In the genomic region with DNA sequence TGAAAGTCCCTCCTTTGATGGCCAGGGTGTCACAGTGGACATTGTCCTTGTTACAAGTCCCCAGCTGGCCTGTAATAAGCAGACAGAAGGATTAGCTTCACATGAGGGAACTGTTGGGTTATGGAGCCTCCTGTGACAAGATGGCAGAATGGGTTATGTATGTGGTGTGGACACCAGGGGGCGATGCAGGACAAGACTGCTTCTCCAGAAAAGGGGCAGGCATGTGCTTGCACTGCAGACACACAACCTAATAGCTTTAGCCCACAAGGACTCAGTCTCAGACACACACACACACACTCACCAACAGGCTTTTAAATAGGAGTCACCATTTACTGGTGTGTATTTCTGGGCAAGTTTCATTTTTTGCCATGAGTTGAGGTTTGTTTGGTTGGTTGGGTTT, we compare ENCODE assay signal across 10 mouse cellular contexts. TPM values are rescaled to one million over a fixed set of nuclear protein-coding genes. Genes with fewer than 3 reads are reported as not detected.
DNase-seq lines count a peak whose midpoint lies in the region; ATAC-seq and TF ChIP-seq lines count a peak whose summit lies in the region.
"Had no signal": no experiment of that assay in that cellular context is flagged by ENCODE, and none has a peak within 500 bp of the region (broad histone marks: within the 10 kb centered on the region; RNA-seq: fewer than 3 reads in every experiment).

No protein-coding gene starts in this region.

- no peak overlapping the region for H3K4me3 ChIP-seq in neural tube, embryonic 15.5 days (replicated peaks)
- no peak overlapping the region for H3K4me3 ChIP-seq in liver, embryonic 13.5 days (replicated peaks)
- no peak overlapping the region for H3K4me3 ChIP-seq in small intestine, adult 2 months (ENCODE audit: low read depth, low read length)

- no peak overlapping the region for H3K27ac ChIP-seq in neural tube, embryonic 15.5 days (replicated peaks)
- H3K27ac ChIP-seq in liver, embryonic 13.5 days: no peak overlapping the region
- H3K27ac ChIP-seq in small intestine, adult 2 months (ENCODE audit: insufficient read depth, low read depth, low read length): no peak overlapping the region

- H3K36me3 ChIP-seq in neural tube, embryonic 15.5 days: no peaks in the 10 kb centered on the region
- no peaks in the 10 kb centered on the region for H3K36me3 ChIP-seq in liver, embryonic 13.5 days
- no peaks in the 10 kb centered on the region for H3K36me3 ChIP-seq in small intestine, adult 2 months (ENCODE audit: control insufficient read depth, insufficient read depth, low read length)

- no peaks in the 10 kb centered on the region for H3K9me3 ChIP-seq in neural tube, embryonic 15.5 days (replicated peaks)
- no peaks in the 10 kb centered on the region for H3K9me3 ChIP-seq in liver, embryonic 13.5 days (replicated peaks)

- DNase-seq in adrenal gland, adult (ENCODE audit: inconsistent age in 2 of 2, low spot score in 1 of 2): peak; percentile 34 to 70
- DNase-seq in adrenal gland, postnatal 4 days (ENCODE audit: low spot score in 2 of 2): no peak
- peak; percentile 53 for DNase-seq in neural tube, embryonic 10.5 days (ENCODE audit: extremely low spot score, low spot score)
- DNase-seq in c-Kit-positive CD71-positive TER-119-negative erythroid progenitor cells, embryonic 14.5 days (ENCODE audit: low read depth): peak; percentile 25
- peak; percentile 3 for DNase-seq in heart, adult 8-10 months (ENCODE audit: low spot score)
- peak; percentile 14 for DNase-seq in liver, embryonic 13.5 days

- 17% methylated on average over 1 of the region's 1 CpGs for WGBS in neural tube, embryonic 15.5 days
- 0% methylated on average over 1 of the region's 1 CpGs for WGBS in liver, embryonic 13.5 days (ENCODE audit: insufficient replicate concordance)
- WGBS in small intestine, adult 2 months: 9% methylated on average over 1 of the region's 1 CpGs

- no peak for TF ChIP-seq POLR2A in small intestine, adult 2 months (IDR thresholded peaks at IDR 0.05; ENCODE audit: low read depth, low read length)

- no peak overlapping the region for H3K9ac ChIP-seq in neural tube, embryonic 15.5 days (replicated peaks)
- no peak overlapping the region for H3K9ac ChIP-seq in liver, embryonic 13.5 days

- no peaks in the 10 kb centered on the region for H3K4me1 ChIP-seq in neural tube, embryonic 15.5 days
- H3K4me1 ChIP-seq in liver, embryonic 13.5 days (replicated peaks): no peaks in the 10 kb centered on the region
- no peaks in the 10 kb centered on the region for H3K4me1 ChIP-seq in small intestine, adult 2 months (ENCODE audit: control insufficient read depth, insufficient read depth, insufficient read length, low read length)

- ATAC-seq in neural tube, embryonic 15.5 days (ENCODE audit: low FRiP score): no peak
- no peak for ATAC-seq in liver, embryonic 13.5 days (ENCODE audit: low read depth)

- TF ChIP-seq CTCF in small intestine, adult 2 months (IDR thresholded peaks at IDR 0.05; ENCODE audit: extremely low read depth, insufficient read length, insufficient replicate concordance, low read depth, low read length): peak; percentile 71; the same call in 1 of the 2 replicates

- no peak overlapping the region for H3K4me2 ChIP-seq in neural tube, embryonic 15.5 days
- no peak overlapping the region for H3K4me2 ChIP-seq in liver, embryonic 13.5 days

- no peaks in the 10 kb centered on the region for H3K27me3 ChIP-seq in neural tube, embryonic 15.5 days (replicated peaks)
- no peaks in the 10 kb centered on the region for H3K27me3 ChIP-seq in liver, embryonic 13.5 days
- no peaks in the 10 kb centered on the region for H3K27me3 ChIP-seq in small intestine, adult 2 months (ENCODE audit: control insufficient read depth, insufficient read depth, low read length)

RNA-seq across cellular contexts. Expression of gene Ces3b, which starts 16.8 kb away (rescaled TPM):
- not detected for total RNA-seq in adrenal gland, postnatal 4 days (2021)
- not detected in 2 replicates for polyA plus RNA-seq in neural tube, embryonic 15.5 days (2015; fragmentation: Nextera tagmentation; extraction: Ambion mirVana)
- total RNA-seq in heart, adult 8-10 months (2022): under 1 TPM in 2 of 4 experiments, not detected in 2; 0.26 to 0.33 TPM
- not detected in 2 replicates for polyA plus RNA-seq in liver, embryonic 13.5 days (2015; fragmentation: Nextera tagmentation; extraction: Ambion mirVana)
- 0.18 TPM in 1 of 2 replicates, not detected in the other for polyA plus RNA-seq in small intestine, adult 2 months (2012; rRNA removed)
- total RNA-seq: layer of hippocampus, adult 8-10 months had no signal
- polyA plus RNA-seq: spleen, adult 2 months had no signal

RNA-seq across cellular contexts. Expression of gene Ces3a, which starts 18.4 kb away (rescaled TPM):
- total RNA-seq in adrenal gland, postnatal 4 days (2021): 10 to 100 TPM in 1 of 2 experiments, 1 to 10 TPM in 1; 1.2 to 41.5 TPM
- polyA plus RNA-seq in neural tube, embryonic 15.5 days (2015; fragmentation: Nextera tagmentation; extraction: Ambion mirVana): not detected in 2 replicates
- under 1 TPM in 1 of 4 experiments, not detected in 3; 0.16 TPM for total RNA-seq in heart, adult 8-10 months (2022)
- polyA plus RNA-seq in liver, embryonic 13.5 days (2015; fragmentation: Nextera tagmentation; extraction: Ambion mirVana): 0.09 and 0.24 TPM in 2 replicates
- polyA plus RNA-seq in small intestine, adult 2 months (2012; rRNA removed): 0.22 and 1.3 TPM in 2 replicates
- total RNA-seq: layer of hippocampus, adult 8-10 months had no signal
- polyA plus RNA-seq: spleen, adult 2 months had no signal

Comparison
In these comparisons a context has a peak if more than half of its experiments do, and no peak if none do; other contexts are left out.
1. DNase-seq: peak in adrenal gland, adult (2 of 2), neural tube, embryonic 10.5 days (single experiment), c-Kit-positive CD71-positive TER-119-negative erythroid progenitor cells, embryonic 14.5 days (single experiment), heart, adult 8-10 months (single experiment) and liver, embryonic 13.5 days (single experiment); none in adrenal gland, postnatal 4 days (0 of 2).